Mouse (Mus musculus) embryonic facial prominence, embryonic 12.5 days (tissue): ENCODE data around the gene Lsamp. TPM values are rescaled to one million over a fixed set of nuclear protein-coding genes. Genes with fewer than 3 reads are reported as not detected.

ENCODE experiments used
- ATAC-seq: fragments of 200-750 bp; cut with Nextera tagmentation; 2 replicates; pipeline ENCODE4 v1.8.0; 2017; ENCODE audit not compliant: insufficient number of reproducible peaks, insufficient read depth, low FRiP score, low TSS enrichment
- H3K27ac ChIP-seq: fragments of 300-500 bp; sonication (generic); 2 replicates; pipeline ENCODE4 v1.5.1; 2016; ENCODE audit warnings: mild to moderate bottlenecking
- H3K27me3 ChIP-seq: fragments of 300-500 bp; sonication (generic); 2 replicates; pipeline ENCODE4 v1.6.1; 2016; ENCODE audit warnings: mild to moderate bottlenecking, moderate library complexity
- H3K36me3 ChIP-seq: fragments of 300-500 bp; sonication (generic); 2 replicates; pipeline ENCODE4 v1.6.1; 2016; ENCODE audit warnings: mild to moderate bottlenecking
- H3K4me1 ChIP-seq: fragments of 300-500 bp; sonication (generic); 2 replicates; pipeline ENCODE4 v1.6.1; 2016
- H3K4me2 ChIP-seq: fragments of 300-500 bp; sonication (generic); replicated peaks from 2 replicates; pipeline ENCODE4 v1.6.1; 2016; ENCODE audit warnings: mild to moderate bottlenecking, moderate library complexity
- H3K4me3 ChIP-seq: fragments of 300-500 bp; sonication (generic); 2 replicates; pipeline ENCODE4 v1.5.1; 2016; ENCODE audit warnings: mild to moderate bottlenecking
- H3K9ac ChIP-seq: fragments of 300-500 bp; sonication (generic); 2 replicates; pipeline ENCODE4 v1.6.1; 2016; ENCODE audit warnings: mild to moderate bottlenecking, moderate library complexity
- H3K9me3 ChIP-seq: fragments of 300-500 bp; sonication (generic); 2 replicates; pipeline ENCODE4 v1.6.1; 2016; ENCODE audit warnings: mild to moderate bottlenecking, moderate library complexity
- WGBS: fragments of 180-500 bp; shearing (Covaris S2); methylation state at CpG from one replicate; pipeline ENCODE4 v1.1.7; 2016; 5-methylcytosine and 5-hydroxymethylcytosine counted together
- polyA plus RNA-seq: library from polyadenylated mRNA; unstranded; fragments of >200 nt; fragmentation: Nextera tagmentation; extraction: Ambion mirVana; gene quantifications from 2 replicates; pipeline ENCODE4 v1.2.1, GENCODE M21; 2016

The Lsamp gene
- polyA plus RNA-seq, 1 experiment from 2014 or later, result 11.5 TPM

DNA sequence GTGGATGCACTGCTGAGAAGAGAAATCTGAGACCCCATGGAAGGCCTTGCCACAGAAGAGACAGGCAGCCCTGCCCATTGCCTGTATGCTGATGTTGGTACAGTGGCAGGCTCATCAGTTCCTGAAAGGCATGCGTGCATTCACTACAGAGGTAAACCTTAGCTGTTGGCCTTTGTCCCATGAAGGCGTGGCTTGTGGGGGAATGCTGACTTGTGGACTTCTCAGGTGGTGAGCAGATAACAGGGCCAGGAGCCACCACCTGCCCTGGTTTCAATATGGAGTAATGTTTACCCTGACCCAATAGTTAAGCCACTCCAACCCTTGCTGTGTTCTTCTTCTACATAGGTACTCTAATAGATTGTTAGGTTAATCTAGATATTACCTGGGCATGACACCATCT, 415.4 kb downstream of the Lsamp start:
- H3K9me3 ChIP-seq, result no peaks in the 10 kb centered on the region
- no peak overlapping the region for H3K4me3 ChIP-seq
- no peak for ATAC-seq
- no peak overlapping the region for H3K4me2 ChIP-seq
- no peaks in the 10 kb centered on the region for H3K27me3 ChIP-seq
- no peaks in the 10 kb centered on the region for H3K4me1 ChIP-seq
- 88% methylated on average over 2 of the region's 2 CpGs for WGBS
- H3K9ac ChIP-seq, result no peak overlapping the region
- H3K27ac ChIP-seq, result no peak overlapping the region
- H3K36me3 ChIP-seq, result no peaks in the 10 kb centered on the region

DNA sequence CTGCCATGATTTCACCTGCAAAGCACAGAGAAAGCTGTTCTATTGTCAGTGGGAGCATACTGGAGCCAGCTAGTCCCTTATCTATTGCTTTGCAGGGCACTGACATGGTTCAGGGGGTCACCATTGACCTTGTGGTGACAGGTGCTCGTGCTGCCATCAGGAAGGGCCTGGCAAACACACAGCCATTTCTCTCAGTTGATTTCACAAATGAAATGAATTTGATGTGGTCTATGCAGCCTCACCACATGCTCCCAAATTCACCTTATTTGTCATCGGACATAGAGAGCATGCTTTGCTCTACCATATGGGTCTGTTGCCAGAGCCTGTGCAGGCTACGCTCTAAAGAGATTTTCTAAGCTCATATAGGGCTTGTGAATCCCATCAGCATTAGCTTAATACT, 450.1 kb downstream of the Lsamp start:
- no peak overlapping the region for H3K9ac ChIP-seq
- H3K4me1 ChIP-seq, result peaks cover 2% of the 10 kb centered on the region; the same call in 1 of the 2 replicates
- WGBS, result 84% methylated on average over 3 of the region's 3 CpGs
- H3K4me3 ChIP-seq, result no peak overlapping the region
- no peaks in the 10 kb centered on the region for H3K9me3 ChIP-seq
- H3K27me3 ChIP-seq, result no peaks in the 10 kb centered on the region
- no peak overlapping the region for H3K27ac ChIP-seq
- no peak overlapping the region for H3K4me2 ChIP-seq
- H3K36me3 ChIP-seq, result no peaks in the 10 kb centered on the region
- no peak for ATAC-seq

DNA sequence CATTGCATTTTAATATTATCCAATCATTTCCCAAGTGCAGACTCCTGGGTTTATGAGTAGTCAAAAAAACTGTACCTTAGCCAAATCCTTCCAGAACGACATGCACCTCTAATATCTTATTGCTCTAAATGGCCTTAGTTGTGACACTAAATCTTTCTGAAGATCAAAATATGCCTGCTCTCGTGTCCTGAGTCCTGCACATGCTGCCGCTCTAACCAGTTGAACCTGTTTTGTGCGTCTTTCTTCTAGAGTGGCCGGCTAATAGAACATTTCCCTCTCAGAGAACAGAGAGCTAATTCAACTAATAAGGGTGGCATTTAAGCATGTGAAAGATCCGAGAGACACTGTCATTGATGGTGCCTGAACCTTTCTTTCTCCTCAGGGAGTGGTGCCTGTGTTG, 452.3 kb downstream of the Lsamp start:
- Histone ChIP-seq H3K4me3 (no peak overlapping the region), H3K4me2 (no peak overlapping the region), H3K36me3 (no peaks in the 10 kb centered on the region), H3K27ac (no peak overlapping the region), H3K9me3 (no peaks in the 10 kb centered on the region), H3K9ac (no peak overlapping the region), H3K27me3 (no peaks in the 10 kb centered on the region), H3K4me1 (peaks cover 2% of the 10 kb centered on the region; the same call in 1 of the 2 replicates)
- ATAC-seq, result no peak
- WGBS, result 55% methylated on average over 6 of the region's 6 CpGs

DNA sequence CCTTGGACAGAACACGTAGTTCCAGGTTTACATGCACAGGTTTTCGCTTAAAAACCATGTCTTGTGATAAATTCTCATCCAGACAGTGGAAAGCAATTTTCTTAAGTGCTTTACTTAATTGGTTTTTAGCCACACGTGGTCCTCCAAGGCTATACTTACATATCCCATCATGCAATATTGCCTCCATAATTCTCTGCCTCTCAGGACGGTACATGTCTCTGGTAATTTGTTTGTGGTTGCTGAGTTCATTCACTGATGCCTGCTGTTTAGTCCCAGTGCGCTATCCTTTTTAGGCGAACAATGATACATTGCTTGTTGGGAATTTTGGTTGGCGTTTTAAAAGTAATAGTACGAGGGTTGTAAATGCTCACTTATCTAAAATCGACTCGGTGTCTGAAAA, 453.7 kb downstream of the Lsamp start:
- H3K9ac ChIP-seq, result no peak overlapping the region
- H3K4me1 ChIP-seq, result peaks cover 2% of the 10 kb centered on the region; the same call in 1 of the 2 replicates
- H3K36me3 ChIP-seq, result no peaks in the 10 kb centered on the region
- 87% methylated on average over 10 of the region's 10 CpGs for WGBS
- H3K27me3 ChIP-seq, result no peaks in the 10 kb centered on the region
- H3K4me2 ChIP-seq, result no peak overlapping the region
- ATAC-seq, result no peak
- H3K27ac ChIP-seq, result no peak overlapping the region
- H3K9me3 ChIP-seq, result no peaks in the 10 kb centered on the region
- H3K4me3 ChIP-seq, result no peak overlapping the region

DNA sequence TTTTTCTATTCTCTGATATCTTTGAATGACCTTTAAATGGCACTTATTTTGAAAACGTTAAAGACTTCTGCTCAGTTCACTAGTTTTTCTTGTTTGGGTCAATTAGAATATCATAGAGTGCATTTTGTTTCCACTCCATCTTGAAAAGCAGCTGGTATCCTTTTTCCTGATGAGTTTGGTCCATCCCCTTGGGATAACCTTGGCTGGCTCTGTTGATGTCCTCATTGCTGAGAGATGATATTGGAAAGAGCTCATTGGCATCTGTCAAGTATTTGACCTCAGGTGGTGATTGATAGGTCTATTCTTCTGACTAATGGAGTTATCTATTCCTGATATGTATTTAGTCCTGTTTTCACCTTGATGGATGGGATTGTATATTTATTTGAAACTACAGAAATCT, 454.7 kb downstream of the Lsamp start:
- Histone ChIP-seq H3K4me3 (no peak overlapping the region), H3K36me3 (no peaks in the 10 kb centered on the region), H3K27ac (no peak overlapping the region), H3K27me3 (no peaks in the 10 kb centered on the region), H3K4me1 (peaks cover 2% of the 10 kb centered on the region; the same call in 1 of the 2 replicates), H3K9ac (no peak overlapping the region), H3K4me2 (no peak overlapping the region), H3K9me3 (no peaks in the 10 kb centered on the region)
- WGBS, result 88% methylated on average over 1 of the region's 1 CpGs
- no peak for ATAC-seq

GRCm38 (mm10) chr16:40446587-40446986, 462.4 kb downstream of the Lsamp start:
- ATAC-seq, result no peak
- no peaks in the 10 kb centered on the region for H3K36me3 ChIP-seq
- 87% methylated on average over 5 of the region's 5 CpGs for WGBS
- no peaks in the 10 kb centered on the region for H3K27me3 ChIP-seq
- no peaks in the 10 kb centered on the region for H3K9me3 ChIP-seq
- H3K27ac ChIP-seq, result no peak overlapping the region
- H3K4me3 ChIP-seq, result no peak overlapping the region
- no peak overlapping the region for H3K9ac ChIP-seq
- no peak overlapping the region for H3K4me2 ChIP-seq
- H3K4me1 ChIP-seq, result no peaks in the 10 kb centered on the region

DNA sequence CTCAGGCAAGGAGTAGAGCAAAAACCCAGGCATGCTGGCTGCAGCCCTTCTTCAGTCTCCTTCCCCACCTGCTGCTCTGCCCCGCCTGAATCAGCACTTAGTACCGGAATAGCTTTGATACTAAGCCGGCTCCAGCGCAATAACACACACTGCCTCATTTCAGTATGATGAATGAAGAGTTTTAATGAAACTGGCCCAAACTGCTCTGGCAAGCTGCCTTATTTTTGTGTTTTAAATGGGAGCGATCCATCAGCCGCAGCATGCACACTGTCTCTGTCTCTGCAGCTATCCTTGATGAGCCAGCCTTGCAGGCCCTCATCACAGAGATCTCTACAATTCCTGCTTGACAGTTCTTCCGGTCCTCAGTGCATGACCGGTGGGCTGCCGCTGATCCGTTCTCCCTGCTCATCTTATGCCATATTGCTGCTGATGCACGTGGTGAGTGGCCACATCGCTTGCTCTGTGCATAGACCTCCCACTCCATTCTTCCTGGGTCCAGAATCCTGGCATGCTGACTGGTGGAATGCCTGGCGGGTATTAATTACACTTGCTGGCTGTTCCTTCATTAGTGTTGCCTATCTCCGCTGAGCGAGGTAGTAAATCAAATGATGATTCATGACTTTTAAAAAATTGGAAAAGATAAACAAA, 479.4 kb downstream of the Lsamp start:
- Histone ChIP-seq H3K4me3 (no peak overlapping the region), H3K4me2 (no peak overlapping the region), H3K27me3 (no peaks in the 10 kb centered on the region), H3K4me1 (no peaks in the 10 kb centered on the region), H3K36me3 (no peaks in the 10 kb centered on the region), H3K9ac (no peak overlapping the region), H3K9me3 (no peaks in the 10 kb centered on the region), H3K27ac (no peak overlapping the region)
- ATAC-seq, result no peak
- WGBS, result 81% methylated on average over 15 of the region's 15 CpGs

GRCm38 (mm10) chr16:40466596-40466995, 482.4 kb downstream of the Lsamp start:
- Histone ChIP-seq H3K4me1 (no peaks in the 10 kb centered on the region), H3K9ac (no peak overlapping the region), H3K4me2 (no peak overlapping the region), H3K4me3 (no peak overlapping the region), H3K36me3 (no peaks in the 10 kb centered on the region), H3K9me3 (no peaks in the 10 kb centered on the region), H3K27me3 (no peaks in the 10 kb centered on the region), H3K27ac (no peak overlapping the region)
- WGBS, result 18% methylated on average over 8 of the region's 8 CpGs
- ATAC-seq, result no peak

- H3K4me2 ChIP-seq, result no peak overlapping the region
- no peaks in the 10 kb centered on the region for H3K4me1 ChIP-seq
- no peaks in the 10 kb centered on the region for H3K36me3 ChIP-seq
- WGBS, result 65% methylated on average over 6 of the region's 6 CpGs
- H3K9me3 ChIP-seq, result no peaks in the 10 kb centered on the region
- H3K27me3 ChIP-seq, result no peaks in the 10 kb centered on the region
- H3K9ac ChIP-seq, result no peak overlapping the region
- H3K4me3 ChIP-seq, result no peak overlapping the region
- H3K27ac ChIP-seq, result no peak overlapping the region
- no peak for ATAC-seq
Measured at GRCm38 (mm10) chr16:40470946-40471345, 486.8 kb downstream of the Lsamp start.

DNA sequence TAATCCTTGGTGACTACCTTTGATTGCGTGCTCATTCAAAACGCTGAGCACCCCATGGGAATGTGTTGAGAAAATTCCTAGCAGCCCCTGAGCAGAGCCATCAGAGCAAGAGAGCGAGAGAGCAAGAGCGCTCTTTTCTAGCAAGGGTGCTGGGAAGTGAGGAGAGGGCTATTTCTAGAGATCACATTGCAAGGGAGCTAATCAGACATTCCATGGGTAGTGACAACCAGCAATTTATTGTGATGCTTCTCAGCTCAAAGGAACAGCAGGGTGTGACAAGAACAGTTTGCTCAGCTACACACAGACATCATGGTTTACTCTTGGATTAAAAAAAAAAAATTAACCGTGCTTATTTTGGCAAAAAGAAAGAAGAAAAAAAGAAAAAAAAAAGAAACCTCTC, 487.8 kb downstream of the Lsamp start:
- Histone ChIP-seq H3K36me3 (no peaks in the 10 kb centered on the region), H3K9ac (no peak overlapping the region), H3K27me3 (no peaks in the 10 kb centered on the region), H3K4me2 (no peak overlapping the region), H3K4me3 (no peak overlapping the region), H3K4me1 (no peaks in the 10 kb centered on the region), H3K27ac (no peak overlapping the region), H3K9me3 (no peaks in the 10 kb centered on the region)
- WGBS, result 77% methylated on average over 5 of the region's 5 CpGs
- no peak for ATAC-seq

DNA sequence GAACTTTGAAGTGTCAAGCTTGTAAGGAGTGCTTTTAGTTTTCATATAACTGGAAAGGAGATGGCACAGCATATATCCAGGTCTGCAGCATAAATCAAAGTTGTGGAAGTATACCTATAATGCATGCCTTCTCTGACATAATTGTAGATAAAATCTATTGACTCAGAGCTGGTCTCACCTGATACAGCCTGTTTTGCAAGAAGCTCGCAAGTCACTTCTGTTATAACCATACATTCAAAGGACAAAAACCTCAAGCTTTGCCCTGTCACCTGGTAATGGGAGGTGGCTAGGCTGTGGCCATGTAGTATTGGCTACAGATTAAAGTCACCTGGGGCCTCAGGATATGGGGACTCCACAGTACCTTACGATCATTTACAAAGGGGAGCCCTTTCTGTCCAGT, 507.4 kb downstream of the Lsamp start:
- 93% methylated on average over 2 of the region's 2 CpGs for WGBS
- no peak for ATAC-seq
- Histone ChIP-seq H3K4me1 (no peaks in the 10 kb centered on the region), H3K9me3 (no peaks in the 10 kb centered on the region), H3K4me2 (no peak overlapping the region), H3K36me3 (no peaks in the 10 kb centered on the region), H3K27me3 (no peaks in the 10 kb centered on the region), H3K4me3 (no peak overlapping the region), H3K27ac (no peak overlapping the region), H3K9ac (no peak overlapping the region)

DNA sequence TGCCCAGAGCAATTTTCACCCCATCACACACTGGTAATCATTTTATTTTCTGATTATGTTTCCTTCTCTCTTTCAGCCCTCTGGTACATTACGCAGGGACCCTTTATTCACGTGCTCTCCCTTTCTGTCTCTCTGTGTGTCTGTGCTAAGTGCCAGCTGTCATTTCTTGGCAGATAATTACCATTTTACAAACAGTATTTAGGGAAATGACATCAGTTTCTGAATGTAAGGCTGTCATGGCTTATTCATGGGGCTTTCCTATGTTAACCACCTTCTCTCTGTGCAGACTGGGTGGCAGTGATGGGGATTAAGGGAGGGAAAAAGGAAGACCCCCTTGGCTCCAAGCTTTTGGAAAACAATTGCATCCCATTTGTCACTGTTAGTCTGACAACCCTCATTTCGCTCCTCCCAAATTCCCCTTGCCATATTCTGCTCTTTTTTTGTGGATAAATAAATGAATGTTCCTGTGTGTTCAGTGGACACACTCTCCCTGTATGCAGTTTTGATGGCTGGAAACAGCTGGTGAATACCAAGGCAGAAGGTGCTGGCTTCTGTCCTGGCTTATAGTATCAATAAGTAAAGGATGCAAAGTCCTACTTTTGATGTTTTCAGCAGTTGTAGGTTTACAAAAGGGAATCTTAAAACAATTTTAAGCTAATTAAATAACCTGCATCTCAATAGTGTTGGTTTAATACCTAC, 520.2 kb downstream of the Lsamp start:
- no peaks in the 10 kb centered on the region for H3K36me3 ChIP-seq
- no peaks in the 10 kb centered on the region for H3K9me3 ChIP-seq
- H3K4me2 ChIP-seq, result no peak overlapping the region
- H3K4me3 ChIP-seq, result no peak overlapping the region
- 57% methylated on average over 3 of the region's 3 CpGs for WGBS
- no peaks in the 10 kb centered on the region for H3K27me3 ChIP-seq
- ATAC-seq, result no peak
- no peaks in the 10 kb centered on the region for H3K4me1 ChIP-seq
- H3K27ac ChIP-seq, result no peak overlapping the region
- H3K9ac ChIP-seq, result no peak overlapping the region
